Mouse (Mus musculus): ENCODE results near the gene Gm4353. TPM values are rescaled to one million over a fixed set of nuclear protein-coding genes. Genes with fewer than 3 reads are reported as not detected.

Gm4353 gene
- total and polyA plus RNA-seq, 2 experiments: 0.28 to 0.39 TPM

DNA sequence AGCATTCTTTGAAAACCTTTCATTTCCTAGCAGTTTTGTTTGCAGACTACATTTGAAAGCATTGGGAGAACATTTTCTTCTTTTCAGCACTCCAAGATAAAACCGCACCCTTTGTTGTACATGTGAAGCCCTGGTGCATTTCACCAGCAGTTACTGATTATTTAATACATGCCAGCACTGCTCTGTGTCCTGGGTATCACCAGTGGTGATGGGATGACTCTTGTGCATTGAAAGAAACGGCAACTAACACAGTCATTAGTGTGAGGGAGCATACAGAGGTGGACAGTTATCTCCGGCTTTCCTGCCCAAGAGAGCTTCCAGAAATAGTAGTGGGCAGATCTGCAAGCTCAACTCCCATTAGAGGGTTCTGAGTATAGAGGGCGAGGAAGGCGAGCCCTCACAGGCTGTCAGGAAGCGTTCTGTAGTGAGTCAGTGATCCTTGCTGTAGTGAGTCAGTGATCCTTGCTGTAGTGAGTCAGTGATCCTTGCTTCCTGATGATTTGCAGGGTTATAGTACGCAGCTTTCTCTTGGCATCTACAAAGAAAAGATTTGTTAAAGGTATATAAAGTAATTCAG is 15.6 kb upstream of the Gm4353 start:
- no peaks in the 10 kb centered on the region; the same call in 1 of the 2 replicates for H3K4me1 ChIP-seq (ENCODE audit: control insufficient read depth, insufficient read depth, low read length)
- no peak overlapping the region for H3K4me3 ChIP-seq (ENCODE audit: insufficient read depth, low read depth, low read length)
- WGBS: 87% methylated on average over 7 of the region's 7 CpGs
- no peak for DNase-seq (ENCODE audit: extremely low read depth, low read depth, low spot score)
- TF ChIP-seq CTCF (IDR thresholded peaks at IDR 0.05; ENCODE audit: low read depth, low read length): no peak
- no peak for TF ChIP-seq POLR2A (IDR thresholded peaks at IDR 0.05; ENCODE audit: extremely low read depth, insufficient read depth, low read length)
- no peaks in the 10 kb centered on the region for H3K27me3 ChIP-seq (ENCODE audit: control insufficient read depth, insufficient read depth, low read length)
- no peak overlapping the region for H3K27ac ChIP-seq (replicated peaks; ENCODE audit: insufficient read depth, low read depth, low read length)
- H3K79me2 ChIP-seq (ENCODE audit: control insufficient read depth, insufficient read depth, low read length): peaks cover 5% of the 10 kb centered on the region; the same call in 1 of the 2 replicates
- no peak overlapping the region for H3K9ac ChIP-seq (ENCODE audit: low read depth, low read length)
- H3K36me3 ChIP-seq (ENCODE audit: control insufficient read depth, insufficient read depth, low read length): peaks cover 27% of the 10 kb centered on the region

DNA sequence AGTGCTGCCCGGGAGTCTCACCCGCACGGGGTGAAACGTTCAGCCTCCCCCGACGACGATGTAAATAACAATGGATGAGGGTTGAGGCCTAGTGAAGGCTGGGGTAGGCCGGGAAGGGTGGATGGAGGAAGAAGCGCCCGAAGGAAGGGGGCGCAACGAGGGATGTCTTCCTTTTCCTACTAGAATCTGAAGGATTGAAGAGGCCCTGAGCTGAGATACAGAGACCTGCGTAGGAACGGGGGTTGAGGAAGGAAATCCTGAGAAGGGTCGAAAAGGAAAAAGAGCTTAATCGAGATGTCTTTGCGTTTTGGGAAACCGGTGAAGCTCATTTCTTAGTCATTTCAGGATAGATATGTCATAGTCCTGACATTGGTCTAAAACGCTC is 9.0 kb upstream of the Gm4353 start:
- peaks cover 5% of the 10 kb centered on the region; the same call in 1 of the 2 replicates for H3K4me1 ChIP-seq (ENCODE audit: control insufficient read depth, insufficient read depth, low read length)
- H3K79me2 ChIP-seq (ENCODE audit: control insufficient read depth, insufficient read depth, low read length): peaks cover 5% of the 10 kb centered on the region; the same call in 1 of the 2 replicates
- H3K36me3 ChIP-seq (ENCODE audit: control insufficient read depth, insufficient read depth, low read length): no peaks in the 10 kb centered on the region
- DNase-seq (ENCODE audit: extremely low read depth, low read depth, low spot score): no peak
- peak overlapping the region; percentile 76 for H3K9ac ChIP-seq (ENCODE audit: low read depth, low read length)
- H3K4me3 ChIP-seq (ENCODE audit: insufficient read depth, low read depth, low read length): peak overlapping the region; percentile 74
- no peak for TF ChIP-seq POLR2A (IDR thresholded peaks at IDR 0.05; ENCODE audit: extremely low read depth, insufficient read depth, low read length)
- TF ChIP-seq CTCF (IDR thresholded peaks at IDR 0.05; ENCODE audit: low read depth, low read length): peak; percentile 6; the same call in 1 of the 2 replicates
- WGBS: under 1% methylated on average over 19 of the region's 19 CpGs
- peak overlapping the region; percentile 64 for H3K27ac ChIP-seq (replicated peaks; ENCODE audit: insufficient read depth, low read depth, low read length)
- H3K27me3 ChIP-seq (ENCODE audit: control insufficient read depth, insufficient read depth, low read length): no peaks in the 10 kb centered on the region

DNA sequence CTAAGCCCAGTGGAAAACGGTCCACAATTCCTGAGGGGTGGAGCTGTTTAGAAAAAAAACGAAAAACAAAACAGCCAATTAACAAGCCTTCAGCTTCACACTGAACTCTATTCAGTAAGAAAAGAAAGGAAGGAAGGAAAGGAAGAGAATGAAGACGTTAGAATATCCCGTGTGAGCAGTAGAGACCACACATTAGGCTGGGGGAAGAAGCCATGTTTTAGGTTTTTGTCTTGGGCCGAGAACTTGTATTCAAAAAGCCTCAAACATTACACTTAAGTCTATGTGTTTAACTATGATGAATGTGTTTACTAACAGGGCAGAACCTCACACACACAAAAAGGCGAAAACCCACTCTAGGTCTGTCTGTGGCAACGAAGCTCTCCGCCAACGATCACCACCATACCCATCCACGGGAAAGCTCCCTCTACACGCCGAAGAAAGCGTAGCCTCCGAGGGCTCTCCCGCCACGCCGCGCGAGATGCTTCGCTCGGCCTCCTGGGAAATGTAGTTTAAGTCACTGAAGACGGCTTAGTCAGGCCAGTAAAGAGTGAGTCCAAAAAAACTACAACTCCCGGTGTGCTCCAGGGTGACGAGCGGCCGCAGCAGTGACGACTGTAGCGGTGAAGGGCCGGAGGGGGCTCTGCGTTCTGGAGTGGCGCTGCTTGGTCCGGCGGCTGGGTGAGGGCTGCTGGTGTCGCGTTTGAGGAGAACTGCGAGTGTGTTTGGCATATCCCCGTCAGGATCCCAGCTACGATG is 8.5 kb upstream of the Gm4353 start:
- Histone ChIP-seq H3K79me2 (ENCODE audit: control insufficient read depth, insufficient read depth, low read length) (peaks cover 5% of the 10 kb centered on the region; the same call in 1 of the 2 replicates), H3K27me3 (ENCODE audit: control insufficient read depth, insufficient read depth, low read length) (no peaks in the 10 kb centered on the region), H3K36me3 (ENCODE audit: control insufficient read depth, insufficient read depth, low read length) (no peaks in the 10 kb centered on the region), H3K4me1 (ENCODE audit: control insufficient read depth, insufficient read depth, low read length) (peaks cover 5% of the 10 kb centered on the region; the same call in 1 of the 2 replicates), H3K27ac (replicated peaks; ENCODE audit: insufficient read depth, low read depth, low read length) (peak overlapping the region; percentile 64), H3K4me3 (ENCODE audit: insufficient read depth, low read depth, low read length) (peak overlapping the region; percentile 74), H3K9ac (ENCODE audit: low read depth, low read length) (peak overlapping the region; percentile 76)
- DNase-seq (ENCODE audit: extremely low read depth, low read depth, low spot score): peak; percentile 91
- under 1% methylated on average over 38 of the region's 38 CpGs for WGBS
- TF ChIP-seq CTCF (IDR thresholded peaks at IDR 0.05; ENCODE audit: low read depth, low read length) (0 out of 2 replicates have a peak, but pooled peaks have one; percentile 32), POLR2A (IDR thresholded peaks at IDR 0.05; ENCODE audit: extremely low read depth, insufficient read depth, low read length) (peak; percentile 80)

DNA sequence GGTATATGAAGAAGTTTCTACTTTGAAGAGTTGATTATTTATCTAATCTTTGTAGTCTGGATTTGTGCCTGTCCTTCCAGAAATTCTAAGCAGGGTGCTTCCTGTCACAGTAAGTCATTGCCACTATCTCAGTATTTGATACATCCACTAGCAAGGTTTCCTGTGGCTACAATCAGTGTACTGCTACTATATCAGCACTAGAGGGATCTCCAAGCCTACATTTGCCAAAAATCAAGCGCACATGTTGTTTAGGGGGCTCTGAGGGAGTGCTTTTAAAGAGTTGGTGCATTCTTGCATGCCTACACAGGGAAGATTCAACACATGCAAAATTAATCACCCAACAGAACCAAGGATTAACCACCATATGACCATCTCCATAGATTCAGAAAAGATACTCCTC is 23.7 kb downstream of the Gm4353 start:
- DNase-seq (ENCODE audit: extremely low read depth, low read depth, low spot score): no peak
- Histone ChIP-seq H3K27me3 (ENCODE audit: control insufficient read depth, insufficient read depth, low read length) (no peaks in the 10 kb centered on the region), H3K27ac (replicated peaks; ENCODE audit: insufficient read depth, low read depth, low read length) (no peak overlapping the region), H3K4me3 (ENCODE audit: insufficient read depth, low read depth, low read length) (no peak overlapping the region), H3K4me1 (ENCODE audit: control insufficient read depth, insufficient read depth, low read length) (no peaks in the 10 kb centered on the region), H3K36me3 (ENCODE audit: control insufficient read depth, insufficient read depth, low read length) (no peaks in the 10 kb centered on the region), H3K79me2 (ENCODE audit: control insufficient read depth, insufficient read depth, low read length) (no peaks in the 10 kb centered on the region), H3K9ac (ENCODE audit: low read depth, low read length) (no peak overlapping the region)
- WGBS: 31% methylated on average over 1 of the region's 1 CpGs
- TF ChIP-seq CTCF (IDR thresholded peaks at IDR 0.05; ENCODE audit: low read depth, low read length) (no peak), POLR2A (IDR thresholded peaks at IDR 0.05; ENCODE audit: extremely low read depth, insufficient read depth, low read length) (no peak)

DNA sequence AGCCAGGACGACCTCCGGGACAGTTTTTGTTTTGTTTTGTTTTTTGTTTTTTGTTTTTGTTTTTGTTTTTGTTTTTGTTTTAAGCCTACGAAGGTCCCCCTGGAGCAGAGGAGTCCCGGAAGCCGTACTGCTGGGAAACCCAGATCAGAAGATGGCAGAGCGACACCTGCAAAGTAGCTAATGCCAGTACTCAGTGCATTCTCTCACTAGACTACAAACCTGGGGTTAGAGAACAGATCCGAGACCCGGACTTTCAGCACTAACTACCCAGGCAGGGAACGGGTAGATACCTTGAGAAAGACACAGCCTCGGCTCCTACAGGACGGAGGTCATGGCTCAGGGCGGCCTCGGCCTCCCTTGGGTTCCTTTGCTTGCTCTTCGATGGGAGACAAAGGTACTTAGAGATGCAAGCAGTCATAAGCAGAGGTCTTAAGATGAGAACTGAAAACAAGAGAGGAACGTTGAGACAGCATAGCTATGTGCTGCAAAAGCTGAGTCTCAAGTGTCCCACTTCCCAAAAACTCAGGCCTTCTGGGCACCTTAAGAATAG is 43.9 kb downstream of the Gm4353 start:
- Histone ChIP-seq H3K27me3 (ENCODE audit: control insufficient read depth, insufficient read depth, low read length) (peaks cover 12% of the 10 kb centered on the region), H3K4me3 (ENCODE audit: insufficient read depth, low read depth, low read length) (no peak overlapping the region)
- 36% methylated on average over 15 of the region's 15 CpGs for WGBS

More for the DNA sequence above, 43.9 kb downstream of the Gm4353 start:
- no peak overlapping the region for H3K9ac ChIP-seq (ENCODE audit: low read depth, low read length)
- H3K36me3 ChIP-seq (ENCODE audit: control insufficient read depth, insufficient read depth, low read length): no peaks in the 10 kb centered on the region
- no peak for DNase-seq (ENCODE audit: extremely low read depth, low read depth, low spot score)
- TF ChIP-seq CTCF (IDR thresholded peaks at IDR 0.05; ENCODE audit: low read depth, low read length) (no peak), POLR2A (IDR thresholded peaks at IDR 0.05; ENCODE audit: extremely low read depth, insufficient read depth, low read length) (no peak)
- H3K4me1 ChIP-seq (ENCODE audit: control insufficient read depth, insufficient read depth, low read length): peaks cover 8% of the 10 kb centered on the region
- H3K27ac ChIP-seq (replicated peaks; ENCODE audit: insufficient read depth, low read depth, low read length): no peak overlapping the region
- H3K79me2 ChIP-seq (ENCODE audit: control insufficient read depth, insufficient read depth, low read length): no peaks in the 10 kb centered on the region
